Mouse (Mus musculus) CD4-positive, CD25-positive, alpha-beta regulatory T cell, adult 4 months (primary cell): Measurements from ENCODE around the gene Tnik. TPM values are rescaled to one million over a fixed set of nuclear protein-coding genes. Genes with fewer than 3 reads are reported as not detected.

ENCODE experiments used
- ATAC-seq: one replicate; pipeline ENCODE4 v1.8.0; 2017
- polyA plus RNA-seq, 2 experiments: library from polyadenylated mRNA; unstranded; fragments of 100-300 nt; shearing (Covaris generic); gene quantifications; one replicate each; pipeline ENCODE4 v1.2.1; 2017

Gene Tnik
- polyA plus RNA-seq, 2 experiments from 2014 or later, result 63.1 to 70.1 TPM

DNA sequence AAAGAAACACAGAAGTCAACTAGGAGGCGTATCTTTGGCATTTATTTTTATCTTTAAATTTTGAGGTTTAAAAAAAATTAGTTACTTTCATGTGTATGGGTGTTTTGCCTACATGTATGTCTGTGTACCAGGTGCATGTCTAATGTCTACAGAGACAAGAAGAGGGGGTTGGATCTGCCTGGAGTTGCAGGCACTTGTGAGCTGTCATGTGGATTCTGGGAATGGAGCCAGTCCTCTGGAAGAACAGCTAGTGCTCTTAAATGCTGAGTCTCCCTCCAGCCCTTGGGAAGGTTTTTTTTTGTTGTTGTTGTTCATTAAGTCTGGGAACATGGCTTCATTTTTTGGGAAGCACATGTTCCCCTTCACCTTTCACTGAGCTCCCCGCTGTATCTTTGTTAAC lies 375.9 kb downstream of the Tnik start:
- no peak for ATAC-seq

DNA sequence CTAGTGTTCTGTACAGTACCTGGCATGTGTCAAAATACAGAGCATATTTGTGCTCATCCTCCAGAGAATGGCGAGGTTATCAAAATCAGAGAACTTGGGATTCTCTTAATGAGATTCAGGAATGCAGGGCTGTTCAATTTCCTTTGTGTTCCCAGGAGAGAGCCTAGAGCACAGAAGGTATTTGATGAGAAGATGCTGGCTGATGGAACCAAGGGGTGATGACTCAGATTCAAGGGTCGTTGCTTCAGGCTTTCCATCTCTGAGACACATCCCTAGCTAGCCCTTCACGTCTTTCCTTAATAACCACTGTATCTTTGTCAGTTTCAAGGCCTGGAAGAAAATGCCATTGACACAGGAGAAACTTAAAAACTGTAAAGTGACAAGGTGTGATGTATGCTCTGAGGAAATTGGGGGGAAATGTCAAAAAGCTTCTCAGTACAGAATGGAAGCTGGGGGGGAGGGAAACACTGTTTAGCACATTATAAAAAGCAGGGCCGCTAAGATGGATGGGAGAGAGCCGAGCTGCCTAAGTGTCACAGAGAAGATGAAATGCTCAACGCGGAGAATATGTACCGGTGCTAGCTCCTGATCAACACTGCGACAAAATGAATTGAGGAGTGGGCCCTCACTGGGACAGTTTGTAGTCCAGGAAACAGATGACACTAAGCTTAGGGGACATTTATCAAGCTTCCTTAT lies 380.4 kb downstream of the Tnik start:
- no peak for ATAC-seq

DNA sequence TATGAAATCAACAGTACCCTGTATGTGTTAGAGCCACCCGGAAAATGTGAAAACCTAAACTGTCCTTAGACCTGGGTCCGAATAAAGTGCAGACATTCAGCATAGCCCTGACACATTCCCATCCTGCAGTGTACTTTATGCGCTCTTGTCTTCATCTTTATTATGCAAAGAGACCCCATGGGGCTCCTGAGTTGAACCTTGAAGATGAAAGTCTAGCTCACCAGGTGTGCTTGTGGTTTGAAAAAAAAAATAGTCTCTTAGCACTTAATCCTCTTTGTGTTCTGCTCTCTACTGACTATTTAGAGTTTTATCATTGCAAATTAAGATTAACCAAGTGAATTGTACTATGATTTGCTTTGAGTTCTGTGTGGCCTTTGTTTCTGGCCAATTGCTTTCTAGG lies 389.6 kb downstream of the Tnik start:
- no peak for ATAC-seq

DNA sequence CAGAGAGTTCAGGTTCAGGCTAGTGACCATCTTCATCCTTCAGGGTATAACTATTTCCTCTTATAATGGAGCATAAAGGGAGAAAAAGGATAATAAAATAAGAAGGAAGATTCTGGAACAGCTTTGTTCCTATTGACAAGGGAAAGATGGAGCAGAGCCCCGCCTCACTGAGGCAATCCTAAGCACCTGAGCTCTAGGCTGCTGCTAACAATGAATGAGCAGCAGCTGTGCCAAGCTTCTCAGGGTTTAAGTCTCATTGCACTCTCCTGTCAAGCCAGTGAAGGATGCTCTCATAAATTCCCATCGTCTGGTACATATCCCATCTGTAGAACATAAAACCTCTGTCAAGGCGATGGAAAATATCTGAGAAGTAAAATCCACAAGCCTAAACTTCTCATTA lies 390.0 kb downstream of the Tnik start:
- ATAC-seq, result no peak

DNA sequence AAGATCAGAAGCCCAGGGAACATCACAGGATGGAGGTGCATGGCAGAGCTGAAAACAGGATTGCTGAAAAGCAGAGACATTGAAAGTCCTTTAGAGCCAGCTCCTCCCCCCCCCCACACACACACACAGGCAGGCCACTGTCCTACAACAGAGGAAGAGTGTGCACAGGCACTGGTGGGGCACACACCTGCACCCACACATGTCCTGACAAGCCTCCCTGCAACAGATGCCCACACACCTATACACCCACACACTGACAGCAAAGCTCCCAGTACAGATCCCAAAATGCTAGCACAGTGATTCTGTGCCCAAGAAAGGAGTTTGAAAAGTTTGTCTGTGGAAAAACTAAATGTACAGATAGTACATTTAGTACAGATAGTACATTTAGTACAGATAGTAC lies 391.7 kb downstream of the Tnik start:
- ATAC-seq, result no peak

DNA sequence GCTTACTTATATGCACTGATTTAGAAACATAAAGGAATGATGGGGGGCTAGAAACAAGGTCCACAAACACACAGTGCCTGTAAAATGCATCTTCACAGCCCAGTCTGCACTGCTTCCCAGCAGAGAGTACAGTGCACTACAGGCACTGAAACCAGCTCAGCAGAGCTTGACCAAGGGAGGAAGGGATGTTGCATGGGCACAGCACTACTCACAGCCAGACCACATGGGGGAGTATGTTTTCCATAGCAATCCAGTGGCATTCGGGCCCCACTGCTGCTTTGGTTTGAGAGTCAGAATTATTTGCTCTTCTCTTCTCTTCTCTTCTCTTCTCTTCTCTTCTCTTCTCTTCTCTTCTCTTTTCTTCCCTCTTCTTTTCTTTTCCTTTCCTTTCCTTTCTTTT lies 395.3 kb downstream of the Tnik start:
- no peak for ATAC-seq

DNA sequence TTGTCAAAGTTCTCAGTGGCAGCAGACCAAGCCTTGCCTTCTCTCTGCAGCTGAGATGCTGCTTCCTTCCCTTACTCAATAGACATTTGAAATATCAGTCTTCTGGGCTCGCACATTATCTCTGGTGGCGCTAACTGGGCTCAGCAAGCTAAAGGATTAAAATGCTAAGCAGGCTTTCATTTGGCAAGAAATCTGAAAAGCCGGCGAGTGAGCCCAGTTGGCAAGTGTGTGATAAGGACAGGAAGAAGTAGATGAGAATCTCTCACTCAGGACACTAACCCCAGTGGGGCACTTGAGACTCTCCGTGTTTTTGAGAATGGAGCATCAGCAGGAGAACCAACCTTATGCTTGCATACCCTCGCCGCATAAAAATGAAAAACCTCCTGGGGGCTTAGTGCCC lies 417.8 kb downstream of the Tnik start:
- ATAC-seq, result no peak

DNA sequence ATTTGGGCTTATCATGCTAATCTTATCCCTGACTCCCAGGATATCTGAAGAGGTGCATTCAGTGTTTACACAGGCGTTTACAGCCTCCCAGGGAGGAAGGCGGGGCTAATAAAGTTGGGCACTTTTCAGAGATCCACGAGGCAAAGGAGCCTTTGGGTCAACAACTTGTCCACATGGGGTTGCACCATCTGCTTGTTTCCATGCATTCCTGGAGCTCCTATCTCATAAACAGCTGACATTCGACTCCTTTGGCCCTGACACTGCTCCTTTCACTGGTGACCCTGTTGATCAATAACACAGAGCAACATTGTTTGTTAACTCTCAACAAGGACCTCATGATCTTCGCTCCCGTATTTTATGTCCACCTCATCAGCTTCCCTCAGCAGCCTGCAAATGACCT lies 418.9 kb downstream of the Tnik start:
- ATAC-seq, result no peak

DNA sequence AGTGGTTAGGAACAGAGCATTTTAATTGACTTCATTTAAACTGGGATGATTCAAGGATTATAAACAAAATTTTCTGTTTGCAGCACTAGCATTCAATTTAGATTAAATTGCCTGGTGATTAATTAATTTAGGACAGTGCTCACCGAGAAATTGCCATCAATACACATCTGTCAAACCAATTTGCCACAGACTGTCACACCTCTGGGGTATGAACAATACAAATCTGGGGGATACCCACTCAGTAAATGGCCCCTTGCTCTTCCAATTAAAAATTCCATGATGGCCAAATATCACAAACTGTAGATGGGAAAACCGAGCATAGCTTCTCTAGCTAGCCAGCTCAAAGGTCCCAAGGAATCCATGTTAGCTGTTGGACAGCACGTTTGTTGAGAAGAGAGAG lies 419.4 kb downstream of the Tnik start:
- no peak for ATAC-seq

DNA sequence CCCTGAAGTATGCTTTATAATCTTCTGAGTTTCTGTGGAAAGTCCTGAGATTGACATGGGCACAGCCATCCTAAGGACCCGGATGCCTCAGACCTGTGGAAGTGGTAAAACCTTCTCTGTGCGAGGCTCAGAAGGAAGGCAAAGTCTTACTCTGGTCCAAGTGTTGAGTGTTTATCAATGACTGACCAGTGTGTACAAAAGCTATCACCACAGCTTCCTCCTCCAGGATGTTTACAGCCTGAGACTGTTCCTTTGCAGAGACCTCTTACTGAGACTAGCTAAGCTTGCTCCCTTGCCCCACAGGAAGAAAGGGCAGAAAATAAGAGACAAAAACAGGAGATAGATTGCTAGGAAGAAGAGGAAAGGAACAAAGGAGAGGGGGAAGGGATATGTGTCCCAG lies 422.5 kb downstream of the Tnik start:
- ATAC-seq, result no peak

DNA sequence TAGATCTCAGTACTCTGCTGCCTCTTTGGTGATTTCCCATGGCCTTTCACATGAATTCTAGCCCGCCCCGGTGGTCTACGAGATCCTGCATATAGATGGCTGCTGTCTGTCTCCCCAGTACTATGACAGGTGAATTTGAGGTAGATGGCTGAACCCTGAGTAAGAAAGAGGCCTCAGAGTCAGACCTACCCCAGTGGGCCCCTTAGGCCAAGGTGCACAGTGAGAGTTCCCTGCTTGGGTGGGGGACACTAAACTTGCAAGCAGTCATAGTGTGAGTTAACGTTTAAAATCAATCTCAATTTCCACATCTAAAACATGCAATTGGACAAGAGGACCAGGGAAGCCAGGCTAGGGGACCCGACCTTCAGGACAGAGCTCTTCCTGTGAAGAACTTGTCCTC lies 431.8 kb downstream of the Tnik start:
- ATAC-seq, result no peak

DNA sequence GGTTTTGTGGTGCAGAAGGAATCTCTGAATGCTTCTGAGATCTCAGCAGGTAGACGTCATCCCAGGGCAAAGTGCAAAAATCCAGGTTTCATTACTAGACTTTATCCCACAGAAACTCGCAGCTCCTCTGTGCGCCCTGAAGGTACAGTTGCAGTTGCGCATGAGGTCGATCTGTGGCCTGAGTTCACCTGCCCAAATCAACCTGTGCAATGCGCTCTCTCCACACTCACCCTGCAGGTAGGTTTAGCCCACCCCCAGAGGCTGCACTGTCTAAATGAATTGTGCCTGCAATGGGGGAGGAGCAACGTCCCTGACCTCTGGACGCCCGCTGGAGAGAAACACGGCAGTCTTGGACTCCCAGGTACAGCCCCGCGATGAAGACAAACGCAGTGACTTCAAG lies 432.6 kb downstream of the Tnik start:
- ATAC-seq, result no peak

DNA sequence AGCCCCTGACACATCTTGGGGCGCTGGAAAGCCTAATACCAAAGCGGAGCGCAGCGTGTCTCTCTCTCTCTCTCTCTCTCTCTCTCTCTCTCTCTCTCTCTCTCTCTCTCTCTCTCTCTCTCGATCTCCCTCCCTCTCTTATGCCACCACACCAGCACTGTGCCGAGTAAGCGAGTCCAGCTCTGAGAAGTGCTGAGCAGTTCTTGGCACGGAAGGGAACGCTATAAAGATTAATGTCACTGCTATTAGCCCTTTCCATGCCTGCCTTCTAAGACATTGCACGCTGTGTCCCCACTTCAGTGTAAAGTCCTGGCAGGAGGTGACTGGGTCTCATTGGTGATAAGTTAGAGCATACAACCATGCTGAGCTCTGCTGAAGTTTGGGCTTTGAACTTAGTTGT lies 433.1 kb downstream of the Tnik start:
- ATAC-seq, result no peak

DNA sequence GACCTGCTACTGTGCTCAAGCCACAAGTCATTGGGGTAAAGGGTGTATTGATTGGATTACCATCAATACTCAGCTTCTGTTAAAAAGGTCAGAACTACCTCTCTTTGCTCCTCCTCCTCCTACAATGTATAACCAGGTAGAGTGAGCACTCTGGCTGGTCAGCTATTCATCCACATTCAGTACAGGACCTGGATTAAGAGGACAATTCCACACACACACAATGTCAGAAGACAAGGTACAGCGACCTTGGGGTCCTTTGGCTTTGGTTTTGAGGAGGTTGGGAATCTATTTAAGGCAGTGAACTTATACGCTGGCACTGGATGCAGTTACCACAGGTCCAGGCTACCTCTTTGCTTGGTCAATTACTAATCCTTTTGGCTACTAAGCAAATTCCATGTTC lies 434.8 kb downstream of the Tnik start, which contains the start of gene Slc2a2:
TSS of gene Slc2a2 (plus strand) at position 107 of the 400 bp plus-strand sequence.
- no peak for ATAC-seq

DNA sequence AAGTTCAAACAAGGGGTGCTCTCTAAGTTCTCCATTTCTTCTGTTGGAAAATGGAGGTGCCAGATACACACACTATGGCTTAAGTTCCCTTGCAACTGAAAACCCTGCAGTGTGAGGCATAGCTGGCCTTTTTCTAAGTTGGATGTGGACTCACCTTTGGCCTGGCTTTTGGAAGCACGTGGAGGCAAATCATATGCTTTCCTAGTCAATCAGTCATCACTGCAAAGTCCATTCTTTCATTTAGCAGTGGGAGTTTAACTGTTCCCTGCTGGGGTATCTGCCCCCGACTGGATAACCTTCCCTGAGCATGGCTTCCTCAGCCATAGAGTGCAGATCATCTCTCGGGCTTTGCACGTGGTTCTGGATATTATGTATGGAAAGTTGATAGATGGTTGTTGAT lies 436.6 kb downstream of the Tnik start:
- ATAC-seq, result no peak

DNA sequence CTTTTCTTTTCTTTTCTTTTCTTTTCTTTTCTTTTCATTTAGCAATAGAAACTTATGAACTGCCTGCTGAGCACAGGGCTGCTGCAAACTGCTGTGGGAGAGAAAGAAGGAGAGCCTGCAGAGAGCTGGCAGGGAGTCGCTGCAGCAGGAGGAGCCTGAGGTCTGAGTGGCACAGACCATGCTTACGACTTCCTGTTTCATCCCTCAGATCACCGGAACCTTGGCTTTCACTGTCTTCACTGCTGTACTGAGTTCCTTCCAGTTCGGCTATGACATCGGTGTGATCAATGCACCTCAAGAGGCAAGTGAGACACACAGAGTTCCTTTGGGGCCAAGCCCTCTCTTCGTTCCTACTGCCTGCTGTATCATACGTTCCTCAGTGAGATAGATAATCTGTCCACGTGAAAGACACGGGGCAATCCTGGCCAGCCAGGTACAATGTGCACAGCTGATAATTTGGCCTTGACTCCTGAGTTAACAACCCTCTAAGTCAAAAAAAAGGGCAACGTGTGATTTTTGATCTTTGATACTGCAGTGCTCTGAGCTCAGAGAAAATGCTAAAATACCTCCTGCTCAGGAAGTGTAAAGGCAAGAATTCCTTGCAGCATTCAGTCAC lies 442.6 kb downstream of the Tnik start:
- ATAC-seq, result peak; percentile 57

DNA sequence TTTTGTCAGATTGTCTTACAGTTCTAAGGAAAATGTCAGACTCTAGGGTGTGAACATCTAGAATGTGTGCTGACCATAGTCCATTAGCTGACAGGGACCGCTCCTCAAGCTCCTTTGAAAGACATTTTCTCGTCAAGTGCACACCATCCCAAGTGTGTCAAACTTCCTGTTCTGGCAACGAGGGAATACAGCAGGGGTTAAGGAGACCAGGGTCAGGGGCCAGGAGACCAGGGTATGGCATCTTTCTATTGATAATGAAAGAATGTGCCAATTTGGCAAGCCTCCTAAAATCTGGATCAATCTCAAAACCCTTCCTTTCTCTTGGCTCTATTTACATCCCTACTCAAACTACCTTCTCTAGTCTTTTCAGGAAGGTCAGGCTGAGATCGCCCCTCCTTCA lies 443.7 kb downstream of the Tnik start:
- no peak for ATAC-seq

DNA sequence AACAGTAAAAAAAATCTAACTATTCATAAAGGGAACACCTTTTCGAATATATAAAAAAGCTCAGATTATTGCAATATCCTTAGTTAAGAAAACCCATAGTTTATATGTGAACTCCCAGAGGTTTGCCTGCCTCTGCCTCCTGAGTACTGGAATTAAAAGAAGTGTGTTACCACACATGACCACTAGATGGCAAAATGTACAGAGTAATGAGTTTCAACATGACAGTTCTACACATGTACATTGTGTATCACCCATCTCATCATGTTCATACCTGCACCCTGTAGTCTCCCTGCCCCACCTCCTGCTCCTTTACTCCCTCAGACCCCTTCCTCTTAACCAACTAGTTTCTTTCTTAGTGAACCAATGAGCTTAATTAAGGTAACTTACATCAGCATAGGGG lies 446.7 kb downstream of the Tnik start:
- peak; percentile 56 for ATAC-seq

DNA sequence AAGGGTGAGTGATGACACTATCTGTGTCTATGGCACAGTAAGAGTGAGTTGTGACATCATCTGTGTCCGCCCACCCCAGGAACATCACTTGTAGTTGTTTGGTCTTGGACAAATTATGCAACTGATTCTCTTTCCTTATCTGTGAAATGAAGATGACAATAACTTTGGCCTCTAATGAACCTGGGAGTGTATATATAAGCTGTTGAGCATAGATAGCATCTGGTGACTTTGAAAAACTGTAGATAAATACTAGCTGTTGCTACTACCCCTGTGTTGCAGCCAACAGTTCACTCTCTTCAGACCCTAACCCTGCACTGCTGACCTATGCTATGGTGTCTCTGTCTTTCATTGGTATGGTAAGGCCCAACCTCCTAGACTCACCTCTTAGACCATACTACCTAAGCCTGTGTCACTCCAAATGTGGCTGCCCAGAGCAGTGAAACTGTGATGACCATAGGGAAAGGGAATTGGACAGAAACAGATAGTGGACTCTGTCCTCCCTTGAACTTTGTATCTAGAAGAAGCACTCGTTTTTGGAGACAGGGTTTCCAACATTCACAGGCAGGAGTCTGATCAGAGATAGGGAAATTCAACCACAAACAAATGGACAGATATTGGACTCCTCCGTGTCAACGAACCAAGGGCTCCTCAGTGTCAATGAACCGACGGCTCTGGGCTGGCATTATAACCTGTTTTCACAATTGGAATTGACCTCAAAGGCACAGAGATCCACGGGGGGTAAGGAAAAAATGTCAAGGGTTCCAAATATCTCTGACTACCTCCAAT lies 451.1 kb downstream of the Tnik start:
- no peak for ATAC-seq

DNA sequence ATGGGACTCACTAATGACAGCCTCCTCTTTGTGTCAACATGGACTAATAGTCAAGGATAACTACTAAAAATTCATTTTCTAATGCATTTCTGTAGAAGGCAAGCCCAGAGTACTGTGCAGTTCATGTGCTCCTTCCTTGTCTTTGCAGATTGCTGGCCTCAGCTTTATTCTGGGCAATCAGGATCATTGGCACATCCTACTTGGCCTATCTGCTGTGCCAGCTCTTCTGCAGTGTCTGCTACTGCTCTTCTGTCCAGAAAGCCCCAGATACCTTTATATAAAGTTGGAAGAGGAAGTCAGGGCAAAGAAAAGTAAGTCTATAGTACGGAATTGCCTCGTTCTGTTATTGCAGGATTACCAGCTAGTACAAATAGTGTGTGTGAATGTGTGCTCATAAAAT lies 455.5 kb downstream of the Tnik start:
- ATAC-seq, result no peak

DNA sequence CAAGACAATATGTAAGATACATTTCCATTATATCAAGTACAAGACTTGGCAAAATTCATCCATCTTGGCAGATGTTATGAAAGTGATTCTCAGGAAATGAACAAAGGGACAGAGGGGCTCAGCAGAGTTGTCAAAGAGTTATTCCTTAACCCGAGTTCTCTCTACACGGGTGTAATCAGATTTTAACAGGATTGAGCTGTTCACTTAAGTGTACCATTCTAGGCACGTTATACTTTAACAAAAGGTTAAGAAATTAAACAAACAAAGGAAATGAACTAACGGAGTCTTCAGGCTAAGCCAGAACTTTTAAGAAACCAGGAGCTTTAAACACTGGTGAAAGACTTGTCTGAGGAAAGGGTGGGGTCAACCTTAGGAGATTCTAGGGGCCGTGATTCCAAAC lies 458.2 kb downstream of the Tnik start:
- ATAC-seq, result no peak

DNA sequence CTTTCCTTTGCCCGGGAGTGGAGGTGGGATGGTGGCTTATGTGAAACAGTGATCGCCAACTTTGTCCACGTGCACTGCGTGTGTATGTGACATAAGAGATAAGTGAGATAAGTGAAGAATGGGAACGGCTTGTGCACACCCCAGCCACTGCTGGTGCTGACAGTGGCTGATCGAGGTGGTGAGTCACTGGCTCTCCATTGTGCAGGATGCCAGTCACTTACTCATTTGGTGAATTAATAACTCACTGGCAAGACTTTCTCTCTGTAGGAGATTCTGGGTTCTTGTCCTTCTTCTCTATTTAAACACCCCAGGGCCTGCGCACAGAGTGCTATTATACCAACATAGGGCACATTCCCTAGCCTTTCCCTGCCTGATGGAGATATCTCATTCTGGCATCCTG lies 458.8 kb downstream of the Tnik start:
- ATAC-seq, result no peak

DNA sequence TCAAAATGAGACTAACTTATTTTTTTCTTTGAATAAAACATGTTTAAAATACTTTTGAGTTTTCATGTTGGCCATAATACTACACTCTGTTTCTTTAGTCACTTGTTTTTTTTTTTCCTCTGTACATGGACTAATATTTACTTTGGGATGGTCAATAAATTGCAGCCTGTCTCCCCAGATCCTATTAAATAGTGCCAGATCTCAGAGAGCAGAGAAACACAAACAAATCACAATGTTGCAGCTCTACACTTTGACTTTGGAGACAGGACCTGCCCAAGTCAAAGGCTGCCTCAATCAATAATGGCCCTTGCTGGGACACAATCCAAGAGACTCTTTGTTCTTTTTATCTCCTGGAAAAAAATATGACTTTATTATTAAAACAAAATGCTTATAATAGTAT lies 459.5 kb downstream of the Tnik start:
- no peak for ATAC-seq

DNA sequence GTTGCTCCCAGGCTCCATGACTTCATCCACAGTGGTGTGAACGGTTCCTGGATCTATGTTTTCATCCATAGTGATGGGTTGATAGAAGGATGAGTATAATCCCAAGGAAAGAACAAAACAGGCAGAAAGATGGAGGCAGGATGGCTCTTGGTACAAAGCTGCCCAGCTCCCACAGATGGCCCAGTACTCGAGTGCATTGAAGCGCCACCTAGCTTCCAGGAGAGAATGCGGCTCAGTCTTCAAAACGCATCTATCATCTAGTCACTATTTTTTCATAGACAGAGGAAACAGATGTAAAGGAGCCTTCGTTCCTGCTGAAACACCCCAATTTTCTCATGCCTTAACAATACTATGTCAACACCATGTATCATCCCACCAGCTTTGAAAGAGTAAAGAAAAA lies 460.5 kb downstream of the Tnik start:
- no peak for ATAC-seq
